Mouse (Mus musculus) layer of hippocampus, postnatal 14 days (tissue): ENCODE measurements around the gene Zfand3. TPM values are rescaled to one million over a fixed set of nuclear protein-coding genes. Genes with fewer than 3 reads are reported as not detected.

Experiments
- DNase-seq, 2 experiments: peaks; one replicate each; pipeline ENCODE4 v3.0.0; 2021 to 2022; ENCODE audit warnings: low spot score in 2 of 2, mixed read lengths in 1 of 2
- total RNA-seq, 2 experiments: library from RNA; stranded (reverse); gene quantifications; 2 replicates each; pipeline ENCODE4 v1.2.3; 2021

The Zfand3 gene
- total RNA-seq, 2 experiments from 2014 or later = 117 to 122 TPM

DNA sequence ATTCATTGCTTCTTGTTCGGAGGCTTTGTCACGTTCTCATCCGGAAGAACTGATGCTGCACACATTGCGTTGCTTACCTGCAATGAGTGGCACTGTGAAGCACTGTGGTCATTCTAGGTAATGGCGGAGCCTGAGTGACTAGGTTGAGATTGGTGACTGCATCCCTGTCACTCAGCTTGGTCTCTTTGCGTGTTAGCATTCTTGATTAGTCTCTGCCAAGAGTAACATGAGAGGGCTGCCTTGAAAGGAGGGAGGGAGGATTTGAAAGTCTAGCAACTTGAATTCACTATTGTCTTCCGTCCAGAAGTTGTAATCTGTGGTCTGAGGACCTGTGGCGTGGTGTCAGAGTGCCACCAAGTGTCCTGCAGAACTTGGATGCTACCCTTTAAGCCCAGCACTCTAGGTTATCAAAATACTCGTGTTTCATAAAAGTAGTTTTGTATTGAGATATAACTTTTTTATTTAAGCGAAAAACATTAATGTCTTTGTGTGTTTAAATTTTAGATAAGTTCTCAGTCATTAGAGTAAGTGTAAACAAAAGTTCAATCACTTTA, 141.1 kb downstream of the Zfand3 start:
- DNase-seq = no peak

DNA sequence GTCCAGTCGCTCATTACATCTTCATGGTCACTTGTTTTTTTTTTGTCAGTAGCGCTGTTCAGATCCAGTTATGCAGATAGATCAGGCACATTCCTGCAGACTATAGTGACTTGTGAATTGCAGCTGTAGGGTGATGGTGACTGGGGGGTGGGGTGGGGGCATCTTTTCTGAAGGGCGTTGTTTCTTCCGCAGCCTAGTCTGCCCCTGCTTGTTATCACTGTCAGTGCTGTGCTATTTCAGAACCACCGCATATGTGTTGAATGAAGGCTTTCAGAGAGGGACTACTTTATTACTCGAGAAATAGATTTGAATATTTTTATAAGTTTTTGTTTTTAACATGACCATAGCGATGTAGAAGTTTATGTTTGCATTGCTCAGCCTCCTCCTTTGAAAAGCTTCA, 142.0 kb downstream of the Zfand3 start:
- DNase-seq = no peak

- no peak for DNase-seq
These were observed 143.4 kb downstream of the Zfand3 start for GRCm38 (mm10) chr17:30147897-30148296.

- no peak for DNase-seq
These were observed 143.8 kb downstream of the Zfand3 start for GRCm38 (mm10) chr17:30148320-30148719.

DNA sequence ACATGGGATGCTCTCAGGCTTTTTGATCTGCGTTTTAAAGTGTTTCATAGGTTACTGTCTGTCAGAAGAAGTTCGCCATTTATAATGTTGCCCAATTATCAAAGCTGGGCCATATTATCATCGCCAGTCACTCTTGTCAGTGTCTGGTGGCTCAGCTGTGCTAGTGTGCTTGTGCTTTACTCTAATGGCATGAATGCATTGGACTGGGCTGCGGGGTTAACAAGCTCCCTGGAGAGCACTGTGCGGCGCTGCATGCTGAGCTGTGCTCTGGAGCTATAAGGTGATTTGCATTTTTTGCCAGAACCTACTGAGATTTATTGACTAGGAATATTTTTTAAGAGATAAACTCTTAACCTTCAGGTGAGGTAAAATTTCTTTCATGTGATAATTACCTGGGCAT, 145.4 kb downstream of the Zfand3 start:
- no peak for DNase-seq

GRCm38 (mm10) chr17:30154144-30154543, 149.6 kb downstream of the Zfand3 start:
- DNase-seq = no peak

GRCm38 (mm10) chr17:30154861-30155260, 150.3 kb downstream of the Zfand3 start:
- DNase-seq = no peak

DNA sequence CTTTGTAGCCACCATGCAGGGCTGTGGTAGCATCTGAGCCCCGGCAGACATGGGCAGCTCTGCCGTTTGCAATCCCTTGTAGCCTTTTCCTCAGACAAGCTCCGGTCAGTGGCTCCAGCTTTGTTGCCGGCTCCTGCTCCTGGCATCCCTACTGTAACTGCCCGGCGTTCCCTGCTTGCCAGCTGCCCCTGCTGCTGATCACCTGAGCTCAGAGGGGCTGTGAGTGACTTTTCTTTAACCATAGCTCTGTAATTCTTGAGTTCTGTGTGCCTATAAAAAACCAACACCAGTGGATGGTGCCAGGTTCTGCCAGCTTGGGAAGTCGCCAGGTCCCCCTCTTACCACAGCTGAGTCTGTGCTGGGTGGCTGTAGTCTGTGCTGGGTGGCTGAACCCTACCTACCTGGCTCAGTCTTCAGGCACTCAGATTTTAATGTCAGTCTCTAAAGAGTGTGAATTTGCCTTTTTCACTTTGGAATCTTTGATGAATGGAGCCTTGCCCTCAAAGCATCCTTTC, 150.9 kb downstream of the Zfand3 start:
- DNase-seq = no peak

GRCm38 (mm10) chr17:30158419-30159108, 154.0 kb downstream of the Zfand3 start:
- no peak for DNase-seq

DNA sequence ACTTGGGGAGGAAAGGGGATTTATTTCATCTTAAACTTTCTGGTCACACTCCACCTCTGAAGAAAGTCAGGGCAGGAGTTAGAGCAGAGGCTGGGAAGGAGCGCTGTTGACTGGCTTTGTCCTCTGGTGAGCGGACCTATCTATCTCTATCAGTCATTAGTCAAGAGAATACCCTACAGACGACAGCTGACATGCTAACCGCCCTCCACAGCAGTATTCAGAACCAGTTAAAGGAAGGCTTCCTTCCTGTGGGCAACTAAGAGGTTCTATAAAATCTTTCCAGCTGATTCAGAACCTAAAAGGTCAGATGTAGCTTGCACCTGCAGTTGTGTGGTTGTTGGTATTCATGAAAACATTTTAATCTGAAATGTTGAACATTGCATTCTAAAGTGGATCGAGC, 154.8 kb downstream of the Zfand3 start:
- no peak for DNase-seq

DNA sequence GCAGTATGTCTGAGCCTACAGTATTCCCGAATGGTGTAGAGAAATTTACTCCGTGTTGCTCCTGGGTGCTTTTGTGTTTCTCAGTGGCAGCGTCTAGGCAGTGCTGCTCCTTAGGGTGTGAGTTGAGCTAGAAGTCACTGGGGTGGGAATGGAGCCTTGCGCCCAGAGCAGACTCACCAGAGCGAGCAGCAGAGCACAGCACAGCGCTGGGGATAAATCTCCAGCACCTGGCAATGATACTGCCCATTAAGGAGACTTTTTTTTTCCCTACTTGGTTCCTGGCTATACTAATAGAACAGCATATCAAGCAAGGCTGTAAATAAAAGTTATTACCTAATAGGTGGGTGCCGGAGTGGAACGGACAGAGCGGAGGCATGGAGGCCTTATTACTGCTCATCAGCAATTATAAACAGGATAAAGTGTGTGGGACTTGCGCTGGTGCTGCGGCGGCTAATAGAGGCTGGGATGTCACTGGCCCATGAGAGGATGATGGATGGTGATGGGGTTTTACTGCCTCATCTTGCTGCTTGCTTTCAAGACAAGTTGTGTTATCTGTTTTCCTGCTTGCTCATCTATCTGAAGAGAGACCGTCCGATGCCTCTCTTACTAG, 156.4 kb downstream of the Zfand3 start:
- DNase-seq = no peak

GRCm38 (mm10) chr17:30162983-30163382, 158.4 kb downstream of the Zfand3 start:
- DNase-seq = no peak

DNA sequence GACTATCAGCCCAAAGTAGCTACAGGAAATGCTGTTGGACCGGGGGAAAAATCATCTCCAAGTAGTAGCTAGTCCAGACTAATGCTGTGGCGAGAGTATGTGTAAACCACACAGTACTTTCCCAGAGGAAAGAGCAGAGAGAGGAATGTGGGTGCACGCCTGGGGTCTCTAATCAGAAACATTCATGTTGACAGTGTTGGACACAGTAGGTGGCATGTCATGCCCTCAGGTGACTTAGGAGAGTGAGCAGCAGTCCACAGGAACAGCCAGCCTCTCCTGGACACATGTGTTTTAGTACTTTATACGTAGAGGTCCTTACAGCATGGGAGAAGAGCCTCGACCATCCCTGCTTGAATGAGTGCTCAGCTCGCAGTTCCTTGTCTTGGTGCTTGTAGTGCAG, 159.3 kb downstream of the Zfand3 start:
- no peak for DNase-seq

- no peak for DNase-seq
These were observed 160.3 kb downstream of the Zfand3 start for GRCm38 (mm10) chr17:30164818-30165217.

DNA sequence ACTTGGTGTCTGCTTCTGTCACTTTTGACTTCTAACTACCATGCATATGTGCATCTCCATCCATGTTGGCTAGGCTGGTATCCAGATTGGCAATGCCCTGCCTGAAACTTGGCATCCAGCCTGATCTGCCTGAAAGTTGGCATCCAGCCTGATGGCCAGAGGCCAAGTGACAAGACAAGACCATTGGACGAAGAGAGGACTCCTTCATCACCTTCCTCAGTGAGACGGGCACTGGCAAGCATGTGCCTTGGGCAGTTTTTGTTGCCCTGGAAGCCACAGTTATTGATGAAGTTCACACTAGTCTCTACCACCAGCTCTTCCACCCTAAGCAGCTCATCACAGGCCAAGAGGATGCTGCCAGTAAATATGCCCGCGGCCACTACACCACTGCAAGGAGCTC, 172.9 kb downstream of the Zfand3 start:
- peak; percentile 48 to 53 for DNase-seq

DNA sequence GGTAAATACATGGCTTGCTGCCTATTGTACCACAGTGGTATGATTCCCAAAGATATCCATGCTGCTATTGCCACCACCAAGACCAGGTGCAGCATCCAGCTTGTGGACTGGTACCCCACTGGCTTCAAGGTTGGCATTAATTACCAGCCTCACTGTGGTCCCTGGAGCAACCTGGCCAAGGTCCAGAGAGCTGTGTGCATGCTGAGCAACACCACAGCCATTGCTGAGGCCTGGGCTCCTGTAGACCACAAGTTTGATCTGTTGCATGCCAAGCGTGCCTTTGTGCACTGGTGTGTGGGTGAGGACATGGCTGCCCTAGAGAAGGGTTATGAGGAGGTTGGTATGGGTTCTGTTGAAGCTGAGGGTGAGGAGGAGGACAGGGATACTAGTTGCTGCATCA, 173.9 kb downstream of the Zfand3 start:
- no peak for DNase-seq

GRCm38 (mm10) chr17:30180197-30180596, 175.7 kb downstream of the Zfand3 start:
- DNase-seq = no peak

- no peak for DNase-seq
These were observed 177.0 kb downstream of the Zfand3 start for GRCm38 (mm10) chr17:30181554-30181953.

GRCm38 (mm10) chr17:30182063-30182462, 177.5 kb downstream of the Zfand3 start:
- no peak for DNase-seq

GRCm38 (mm10) chr17:30183561-30183960, 179.0 kb downstream of the Zfand3 start:
- DNase-seq = no peak

GRCm38 (mm10) chr17:30187154-30187553, 182.6 kb downstream of the Zfand3 start:
- DNase-seq = no peak

GRCm38 (mm10) chr17:30187581-30187980, 183.0 kb downstream of the Zfand3 start:
- no peak for DNase-seq
